Mouse (Mus musculus) ES-CJ7 (cell line): ENCODE data around the gene Uhrf1bp1l.

ENCODE experiments used
- DNase-seq: peaks from one replicate; pipeline ENCODE4 v3.0.0; 2011; ENCODE audit warnings: low read depth, low spot score

Uhrf1bp1l gene

DNA sequence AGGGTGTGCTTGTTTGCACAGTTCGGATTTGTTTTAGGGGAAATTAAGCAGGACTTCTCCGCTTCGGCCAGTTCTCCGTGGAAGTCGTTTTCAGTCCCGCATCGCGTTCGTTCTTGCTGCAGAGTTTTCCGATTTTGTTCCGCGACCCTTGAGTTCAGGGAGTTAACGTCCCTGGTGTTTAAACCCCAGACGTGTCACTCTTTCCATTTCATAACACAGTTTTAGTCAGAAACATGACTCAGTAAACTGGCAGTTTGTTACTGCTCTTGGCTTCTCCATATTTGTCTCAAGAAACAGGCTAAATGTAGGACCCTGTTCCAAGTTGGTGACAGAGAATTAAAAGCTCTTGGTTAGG, 852 bp downstream of the Uhrf1bp1l start:
- DNase-seq = peak; percentile 28

DNA sequence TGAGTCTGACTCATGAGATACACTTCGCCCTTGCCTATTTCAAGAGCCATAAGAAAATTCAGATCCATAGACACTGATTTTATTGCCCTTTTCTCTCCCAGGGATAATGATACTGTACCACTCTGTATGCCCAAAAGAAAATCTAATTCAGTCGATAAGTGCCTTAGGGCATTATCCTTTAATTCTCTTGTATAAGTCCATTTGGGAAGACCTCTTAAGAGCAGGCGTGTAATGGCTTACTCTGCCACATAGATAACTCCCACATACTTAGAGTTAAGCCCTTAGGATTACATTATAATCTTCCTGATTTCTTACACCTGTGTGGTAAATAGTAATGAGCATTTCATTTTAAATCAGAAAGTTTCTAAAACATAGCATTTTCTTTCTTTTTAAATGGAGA, 1.8 kb downstream of the Uhrf1bp1l start:
- no peak for DNase-seq

DNA sequence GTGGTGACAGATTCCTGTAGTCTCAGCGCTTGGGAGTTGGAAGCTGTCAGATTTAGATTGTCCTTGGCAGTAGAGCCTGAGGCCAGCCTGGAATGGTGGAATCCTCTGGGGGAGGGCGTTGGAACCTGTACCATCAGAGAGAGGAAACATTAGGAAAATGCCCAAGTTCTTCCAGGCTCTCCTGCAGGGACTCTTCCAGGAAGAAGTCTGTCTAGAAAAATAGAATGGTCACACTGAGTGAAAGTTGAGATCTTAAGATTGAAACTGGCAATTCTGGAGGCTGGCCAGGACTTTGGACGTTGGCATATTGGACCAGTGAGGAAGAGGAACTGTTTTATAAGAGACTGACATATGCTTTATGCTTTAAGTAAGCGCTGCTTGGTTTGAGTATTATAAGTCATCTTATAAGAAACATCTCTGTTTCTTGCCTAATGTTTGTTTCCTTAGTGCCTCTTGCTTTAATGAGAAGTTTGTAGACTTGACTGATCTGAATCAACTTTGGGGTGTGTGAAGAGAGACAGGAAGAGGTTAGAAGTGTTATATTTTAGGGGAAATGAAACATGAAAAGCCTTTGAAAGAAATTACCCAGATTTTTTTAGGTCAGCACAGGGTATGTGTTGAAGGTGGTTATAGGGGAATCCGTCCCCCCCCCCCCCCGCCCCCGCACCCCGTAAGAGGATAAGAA, 2.6 kb downstream of the Uhrf1bp1l start:
- DNase-seq = no peak

DNA sequence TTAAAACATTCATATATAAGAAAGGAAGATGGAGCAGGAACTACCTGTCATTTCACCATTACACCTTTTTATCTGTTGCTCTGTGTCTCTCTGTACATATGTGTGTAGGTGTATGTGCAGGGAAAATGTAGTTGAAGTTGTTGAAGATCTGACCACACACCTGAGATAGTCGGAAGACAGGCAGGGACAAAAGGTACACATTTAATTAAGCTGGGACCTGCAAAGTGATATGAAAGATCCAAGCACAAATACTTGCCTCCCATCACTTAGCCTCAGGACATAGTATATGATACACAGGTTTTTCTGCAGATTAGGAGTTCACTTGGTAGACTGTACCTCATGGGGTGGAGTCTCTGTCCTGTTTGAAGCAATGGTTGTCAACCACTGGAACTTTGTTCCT, 3.1 kb downstream of the Uhrf1bp1l start:
- no peak for DNase-seq

DNA sequence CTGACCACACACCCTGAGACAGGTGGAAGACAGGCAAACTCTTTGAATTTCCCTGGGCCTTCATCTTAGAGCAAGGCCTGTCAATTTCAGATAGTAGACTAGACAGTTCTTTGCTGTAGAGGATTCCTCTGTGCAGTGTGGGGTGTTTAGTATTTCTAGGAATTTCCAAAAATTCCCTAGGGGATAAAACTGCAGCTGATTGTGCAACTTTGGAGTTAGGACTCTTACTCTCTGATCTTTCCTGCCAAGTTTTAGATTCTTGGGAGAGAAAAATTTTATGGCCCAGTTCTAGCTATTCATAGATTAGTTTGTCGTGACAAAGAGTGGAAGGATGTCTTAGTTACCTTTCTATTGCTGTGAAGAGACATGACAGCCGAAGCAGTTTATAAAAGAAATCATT, 3.8 kb downstream of the Uhrf1bp1l start:
- DNase-seq = no peak

DNA sequence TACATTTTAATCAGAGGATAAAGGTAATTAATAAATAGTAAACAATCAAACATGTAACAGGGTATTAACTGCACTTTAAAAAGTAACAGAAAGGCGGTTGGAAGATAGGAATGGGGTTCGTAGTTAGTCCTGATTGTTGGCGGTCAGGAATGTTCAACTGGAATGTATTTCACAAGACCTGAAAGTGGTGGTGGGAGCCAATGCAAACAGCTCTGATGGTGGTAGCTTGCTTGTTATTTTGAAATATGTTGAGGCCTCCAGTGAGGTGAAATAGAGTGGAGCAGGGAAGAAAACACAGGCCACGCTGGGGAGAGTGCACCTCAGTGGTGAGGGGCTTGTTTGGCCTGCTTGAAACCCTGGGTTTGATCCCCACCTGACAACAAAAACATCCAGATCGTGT, 6.3 kb downstream of the Uhrf1bp1l start:
- DNase-seq = no peak

DNA sequence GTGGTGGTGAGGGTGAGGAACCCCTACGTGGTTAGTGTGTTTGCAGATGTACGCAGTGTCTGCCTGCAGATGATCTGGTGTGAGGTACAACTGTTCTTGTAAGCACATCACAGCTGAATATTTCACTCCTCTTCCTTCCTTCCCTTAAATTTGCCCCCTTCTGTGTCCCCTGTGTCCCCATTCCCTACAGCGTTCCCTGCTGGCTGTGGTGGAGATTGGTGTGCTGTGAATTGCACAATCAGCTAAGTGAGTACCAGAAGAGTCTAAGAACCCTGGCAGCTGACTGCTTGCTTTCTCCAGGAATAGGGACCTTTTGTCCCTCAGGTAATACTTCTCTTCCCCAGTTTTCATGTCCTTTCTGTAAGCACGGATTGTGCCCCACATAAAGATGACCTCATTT, 10.4 kb downstream of the Uhrf1bp1l start:
- no peak for DNase-seq

DNA sequence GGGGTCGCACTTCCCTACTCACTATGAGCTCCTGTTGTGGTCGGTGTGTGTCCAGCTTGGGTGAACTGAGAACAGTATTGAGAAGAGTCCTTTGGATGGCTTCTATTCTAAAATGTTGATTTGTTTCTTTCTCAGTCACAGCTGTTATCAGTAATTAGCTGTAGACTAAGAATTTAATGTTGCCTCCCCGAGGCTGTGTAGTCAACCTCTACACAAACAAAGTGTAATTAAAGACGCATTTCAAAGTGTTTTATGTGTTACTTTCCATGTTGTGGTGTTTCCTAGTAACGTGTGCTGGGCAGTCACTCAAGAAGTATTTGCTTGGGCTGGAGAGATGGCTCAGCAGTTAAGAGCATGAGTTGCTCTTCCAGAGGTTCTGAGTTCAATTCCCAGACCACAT, 16.0 kb downstream of the Uhrf1bp1l start:
- DNase-seq = no peak

DNA sequence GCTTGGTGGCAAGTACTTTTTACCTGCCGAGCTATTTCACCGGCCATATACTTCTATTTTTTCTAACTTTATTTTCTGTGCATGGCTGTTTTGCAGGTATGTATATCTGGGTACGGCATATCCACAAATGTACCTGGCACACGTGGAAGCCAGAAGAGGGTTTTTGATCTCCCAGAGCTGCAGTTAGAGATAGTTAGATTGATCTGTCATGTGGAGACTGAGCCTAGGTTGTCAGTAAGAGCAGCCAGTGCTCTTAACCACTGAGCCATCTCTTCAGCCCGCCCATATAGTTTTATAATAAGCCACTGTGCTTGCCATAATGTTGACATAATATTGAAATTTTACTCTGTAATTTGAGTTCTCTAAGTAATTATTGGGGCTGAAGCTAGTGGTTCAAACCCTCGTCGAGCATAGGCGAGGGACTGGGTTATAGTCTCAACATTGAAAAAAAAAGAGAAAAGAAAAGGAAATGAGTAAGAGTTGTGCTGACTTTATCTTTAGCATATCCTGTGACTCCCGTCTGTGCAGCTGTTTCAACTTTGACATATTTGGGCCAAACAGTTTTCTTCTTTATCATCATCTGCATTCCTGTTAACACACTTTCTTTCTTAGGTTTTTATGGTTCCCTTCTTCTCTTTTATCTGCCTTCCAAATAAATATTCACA, 19.8 kb downstream of the Uhrf1bp1l start:
- no peak for DNase-seq

DNA sequence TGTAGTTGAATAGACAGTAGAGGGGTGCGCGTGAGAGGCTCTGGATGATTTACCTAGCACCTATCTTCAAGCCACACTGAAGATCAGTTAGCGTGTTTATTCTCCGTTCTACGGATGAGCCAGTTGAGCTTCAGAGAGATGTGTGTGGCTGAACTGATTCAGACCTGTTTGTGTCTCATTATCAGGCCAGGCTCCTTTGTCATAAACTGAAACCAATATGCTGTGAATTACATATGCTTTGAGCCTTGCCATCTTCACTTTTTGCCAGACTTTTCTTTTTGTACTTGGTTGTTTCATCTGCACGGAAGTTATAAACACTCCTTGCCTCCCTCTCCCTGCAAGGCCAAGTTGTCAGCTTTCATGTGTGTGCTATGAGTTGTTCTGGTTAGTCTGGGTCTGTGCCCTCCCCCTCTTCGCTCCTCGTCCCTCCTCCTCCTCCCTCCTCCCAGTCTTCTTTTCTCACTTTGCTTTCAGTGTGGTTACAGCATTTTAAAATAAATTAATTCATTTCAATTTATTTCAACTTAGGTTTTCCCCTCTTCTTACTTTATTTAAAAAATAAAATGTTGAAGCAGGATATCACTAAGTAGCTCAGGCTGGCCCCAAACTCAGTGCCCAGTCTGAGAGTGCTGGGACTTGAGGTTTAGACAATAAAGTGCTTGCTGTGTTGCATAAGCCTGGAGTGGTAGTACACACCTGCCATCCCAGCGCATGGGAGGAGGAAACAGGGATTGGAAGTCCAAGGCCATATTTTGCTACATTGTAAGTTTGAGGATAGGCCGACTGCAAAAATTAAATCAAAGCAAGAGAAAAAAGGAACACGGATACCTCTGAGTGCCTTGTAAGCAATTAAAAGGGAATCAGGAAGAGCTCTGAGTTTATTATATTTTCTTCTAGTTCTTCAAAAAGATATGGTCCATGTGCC, 21.3 kb downstream of the Uhrf1bp1l start:
- DNase-seq = no peak

DNA sequence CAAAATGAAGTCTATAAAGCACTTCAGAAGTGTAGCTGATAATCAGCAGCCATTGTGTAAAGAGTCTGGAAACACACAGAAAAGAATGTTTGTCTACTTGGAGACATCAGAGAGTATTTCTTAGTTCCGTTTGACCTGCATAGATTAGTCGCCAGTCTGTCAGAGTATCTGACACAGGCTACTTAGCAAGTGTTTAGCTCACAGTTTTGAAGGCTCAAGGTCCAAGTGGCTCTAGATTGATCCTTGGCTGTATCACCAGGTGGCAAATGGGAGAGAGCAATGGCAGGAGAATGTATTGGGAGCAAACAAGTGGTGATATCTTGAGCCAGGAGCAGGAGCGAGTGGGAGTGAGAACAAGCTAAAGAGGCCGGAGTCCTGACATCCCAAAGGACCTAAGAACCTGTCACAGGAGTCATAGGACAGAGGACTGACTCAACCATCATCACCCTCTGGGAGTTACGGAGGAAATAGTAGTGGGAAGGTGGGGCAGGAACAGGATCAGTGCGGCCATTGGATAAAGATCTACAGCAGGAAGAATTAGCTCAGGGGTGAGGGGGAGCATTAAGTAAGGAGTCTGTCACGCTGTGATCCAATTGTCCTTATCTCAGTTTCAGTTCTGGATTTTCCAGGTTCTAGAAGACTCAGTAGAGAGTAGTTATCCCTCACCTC, 23.7 kb downstream of the Uhrf1bp1l start:
- DNase-seq = no peak

DNA sequence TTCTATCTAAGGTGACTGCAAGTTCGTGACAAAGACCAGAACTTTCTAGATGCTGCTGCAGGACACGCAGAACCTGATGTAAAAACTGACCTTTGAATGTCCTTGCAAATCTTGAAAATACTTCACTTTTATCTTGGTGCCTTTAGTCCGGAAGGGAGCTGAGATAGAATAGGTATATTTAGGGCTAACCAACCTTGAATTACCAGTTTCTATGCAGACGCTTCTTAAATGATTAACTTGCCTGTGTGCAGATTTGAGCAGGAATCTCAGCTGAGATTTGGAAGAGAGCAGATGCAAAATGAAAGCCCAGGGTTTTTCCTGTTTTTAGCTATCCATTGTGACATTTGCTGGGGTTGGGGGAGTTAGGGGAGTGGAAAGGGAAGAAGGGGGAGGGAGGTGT, 24.3 kb downstream of the Uhrf1bp1l start:
- DNase-seq = no peak

DNA sequence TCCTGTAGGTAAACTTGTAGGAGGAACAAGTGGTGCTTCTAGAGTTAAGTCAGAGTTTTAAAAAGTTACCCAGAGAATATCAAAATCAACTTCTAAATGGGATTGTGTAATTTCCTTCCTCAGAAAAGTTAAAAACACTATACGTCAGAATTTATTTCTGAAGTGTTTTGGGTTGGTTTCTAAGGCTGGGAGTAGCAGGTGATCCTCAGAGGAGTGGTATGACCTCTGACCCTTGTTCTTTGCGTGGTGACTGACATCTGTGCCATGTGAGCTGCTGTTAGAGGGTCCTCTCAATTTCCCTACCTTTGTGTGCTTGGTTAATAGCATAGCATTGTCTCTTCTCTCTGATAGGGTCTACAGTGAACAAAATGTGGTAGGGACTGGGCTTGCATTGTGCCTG, 27.1 kb downstream of the Uhrf1bp1l start:
- no peak for DNase-seq

DNA sequence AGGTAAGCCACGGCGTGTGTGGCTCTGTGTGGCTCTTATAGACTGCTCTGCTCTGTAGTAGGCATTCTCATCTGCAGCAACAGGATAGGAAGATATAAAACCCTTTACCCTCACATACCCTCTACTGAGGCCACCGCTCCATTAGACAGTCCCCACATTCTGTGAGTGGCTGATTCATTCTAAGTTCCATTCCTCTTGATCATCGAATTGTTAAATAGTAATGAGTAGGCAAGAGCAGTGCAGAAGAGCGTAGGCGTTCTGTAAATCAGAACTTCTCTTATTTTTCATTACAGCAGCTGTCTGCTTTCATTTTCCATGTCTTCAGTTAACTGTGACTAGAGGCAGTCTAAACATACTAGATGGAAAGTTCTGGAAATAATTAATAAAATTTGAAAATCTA, 31.2 kb downstream of the Uhrf1bp1l start:
- no peak for DNase-seq

DNA sequence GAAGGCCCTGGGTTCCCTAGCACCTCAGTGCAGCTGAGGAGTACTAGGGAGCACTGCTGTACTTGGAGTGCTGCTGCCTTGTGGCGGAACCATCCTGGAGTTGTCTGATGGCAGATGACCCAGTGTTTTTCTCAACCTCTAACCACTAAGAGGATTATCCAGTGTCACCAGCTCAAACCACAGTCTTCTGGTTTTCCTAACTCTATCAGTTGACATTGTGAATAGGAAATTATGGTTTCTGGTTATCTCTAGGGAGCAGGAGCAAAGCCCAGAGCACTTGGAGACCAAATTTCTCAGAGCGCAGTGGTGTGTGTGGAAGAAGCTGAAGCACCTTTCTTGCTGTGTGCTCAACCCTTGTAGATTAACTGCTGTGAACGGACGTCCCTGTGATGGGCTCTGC, 47.1 kb downstream of the Uhrf1bp1l start:
- no peak for DNase-seq

DNA sequence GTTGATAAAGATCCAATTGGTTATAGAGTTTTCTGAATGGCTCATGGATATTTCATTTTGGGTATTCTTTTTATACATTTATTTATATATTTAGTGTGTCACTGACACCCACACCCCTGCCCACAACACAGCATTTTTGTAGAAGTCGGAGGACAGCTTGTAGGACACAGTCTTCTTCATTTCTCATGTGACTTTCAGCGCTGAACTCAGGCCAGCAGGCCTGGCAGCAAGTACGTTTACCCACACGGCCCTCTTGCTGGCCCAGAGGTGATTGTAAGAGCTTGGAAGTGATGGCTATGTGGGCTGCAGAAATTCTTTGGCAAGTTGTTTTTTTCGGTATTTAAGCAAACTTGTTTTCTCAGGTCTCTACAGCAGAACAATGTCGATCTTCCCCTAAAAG, 49.3 kb downstream of the Uhrf1bp1l start:
- no peak for DNase-seq

DNA sequence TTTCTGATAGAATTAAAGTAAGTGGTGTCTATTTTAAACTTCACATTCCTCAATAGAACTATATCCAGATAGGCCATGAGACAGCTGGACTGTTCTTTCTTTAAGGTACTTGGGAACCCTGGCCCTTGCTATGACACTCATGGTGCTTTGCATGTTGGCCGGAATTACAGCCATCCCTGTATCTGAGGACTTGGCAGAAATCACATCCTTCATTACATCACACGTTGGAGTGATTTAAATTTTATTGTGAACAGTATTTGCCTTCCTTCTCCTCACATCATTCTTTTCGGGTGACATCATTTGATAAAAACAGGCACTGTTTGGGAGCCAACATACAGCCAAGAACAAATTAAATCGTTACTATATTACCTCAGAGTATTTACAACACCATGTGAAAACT, 74.4 kb downstream of the Uhrf1bp1l start:
- DNase-seq = no peak

DNA sequence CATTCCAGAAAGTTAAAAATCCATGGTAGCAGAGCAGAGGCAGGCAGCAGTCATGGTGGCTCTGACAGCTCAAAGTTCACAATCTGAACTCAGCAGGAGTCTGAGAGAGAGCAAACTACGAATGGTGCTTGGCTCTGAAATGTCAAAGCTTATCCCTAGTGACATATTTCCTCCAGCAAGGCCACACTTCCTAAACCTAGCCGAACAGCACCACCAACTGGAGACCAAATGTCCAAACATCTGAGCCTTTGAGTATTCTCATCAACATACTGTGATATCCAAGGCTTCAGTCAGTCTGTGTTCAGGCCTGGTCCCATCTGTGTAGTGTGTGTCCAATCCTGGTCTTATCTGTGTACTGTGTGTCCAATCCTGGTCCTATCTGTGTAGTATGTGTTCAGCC, 79.1 kb downstream of the Uhrf1bp1l start:
- DNase-seq = peak; percentile 79

DNA sequence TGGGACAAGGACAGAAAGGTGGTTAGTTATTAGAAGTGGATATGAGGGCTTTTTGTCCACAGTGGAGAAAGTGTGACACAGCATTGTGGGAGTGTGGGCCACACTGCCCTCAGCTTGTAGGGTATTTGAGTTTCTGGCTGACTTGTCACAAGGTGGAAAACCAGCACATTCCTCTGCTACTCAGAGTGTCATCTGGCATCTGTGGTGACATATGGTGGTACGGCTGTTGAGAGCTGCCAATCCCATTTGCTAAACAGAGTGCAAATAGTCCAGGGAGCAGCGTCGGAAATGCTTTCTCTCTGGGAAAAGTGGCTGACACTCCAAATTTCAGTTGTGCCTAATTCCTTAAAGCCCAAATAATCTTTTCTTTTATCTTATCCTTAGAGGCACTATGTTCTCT, 82.1 kb downstream of the Uhrf1bp1l start:
- no peak for DNase-seq

DNA sequence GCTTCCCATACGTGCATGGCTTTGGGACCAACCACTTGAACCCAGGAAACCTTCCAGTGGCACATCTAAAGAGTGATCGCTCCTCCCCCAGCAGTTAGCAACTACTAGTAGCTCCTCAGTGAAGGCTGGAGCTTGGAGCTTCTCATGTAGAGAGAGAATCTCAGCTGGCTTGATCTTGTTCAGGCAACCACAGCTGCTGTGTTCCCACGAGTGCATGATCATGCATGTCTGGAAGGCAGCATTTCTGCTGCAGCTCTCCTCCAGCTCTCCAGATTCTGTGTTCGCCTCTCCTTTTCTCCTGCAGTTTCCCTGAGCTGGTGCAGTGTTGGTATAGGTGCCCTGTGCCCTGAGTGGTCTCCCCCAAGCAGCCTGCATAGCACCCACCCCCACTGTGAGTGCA, 87.5 kb downstream of the Uhrf1bp1l start:
- no peak for DNase-seq

DNA sequence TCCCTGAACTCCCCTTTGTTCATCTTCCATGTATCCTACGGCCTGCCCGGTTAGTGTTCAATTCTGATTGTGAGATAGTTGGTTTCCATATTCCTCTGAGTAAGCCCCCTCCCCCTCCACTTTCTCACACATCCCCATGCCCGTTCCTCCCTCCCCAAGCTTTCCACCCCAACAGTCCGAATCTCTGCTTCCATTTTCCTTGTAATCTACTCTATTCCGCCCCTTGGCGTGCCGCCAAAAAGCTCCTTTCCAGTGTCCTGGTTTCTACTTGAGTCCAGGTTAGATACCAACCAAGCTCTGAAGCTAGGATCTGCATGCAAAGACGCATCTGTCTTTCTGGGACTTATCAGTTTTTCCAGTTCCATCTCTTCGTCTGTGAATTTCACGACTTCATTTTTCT, 88.4 kb downstream of the Uhrf1bp1l start:
- DNase-seq = no peak

DNA sequence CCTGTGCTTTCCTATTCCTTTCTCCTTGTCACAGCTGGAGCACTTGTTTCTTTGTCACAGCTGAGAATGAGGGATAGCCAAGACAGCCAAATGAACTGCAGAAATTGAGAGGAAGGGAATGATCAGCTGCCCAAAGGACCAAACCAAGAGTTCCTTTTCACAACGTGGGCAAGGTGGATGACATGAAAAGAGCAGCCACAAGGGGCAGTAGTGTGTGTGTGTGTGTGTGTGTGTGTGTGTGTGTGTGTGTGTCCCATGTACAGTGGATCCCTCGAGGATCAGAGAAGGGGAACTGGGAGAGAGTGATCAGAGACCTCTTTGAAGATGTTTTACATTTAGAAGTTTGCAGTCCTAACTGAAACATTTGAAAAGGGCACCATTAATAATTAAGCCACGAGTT, 92.7 kb downstream of the Uhrf1bp1l start:
- DNase-seq = peak; percentile 14
